Mouse (Mus musculus): ENCODE data around the gene Rtn1.
"Not testable (repeated sequence)": the region's sequence is repeated elsewhere in the genome, so short reads cannot be mapped to it uniquely, and the experiment has no call there.

Rtn1 gene

GRCm38 (mm10) chr12:72315732-72316465, 93.0 kb downstream of the Rtn1 start:
- no peak for DNase-seq

- DNase-seq = no peak
These were observed 98.0 kb downstream of the Rtn1 start for GRCm38 (mm10) chr12:72310818-72311217.

GRCm38 (mm10) chr12:72308506-72308905, 100.3 kb downstream of the Rtn1 start:
- DNase-seq = no peak

- DNase-seq = no peak
These were observed 102.6 kb downstream of the Rtn1 start for GRCm38 (mm10) chr12:72306281-72306680.

- no peak for DNase-seq
These were observed 103.4 kb downstream of the Rtn1 start for GRCm38 (mm10) chr12:72305421-72305820.

- DNase-seq = no peak
These were observed 103.9 kb downstream of the Rtn1 start for GRCm38 (mm10) chr12:72304985-72305384.

- DNase-seq = no peak
These were observed 104.5 kb downstream of the Rtn1 start for GRCm38 (mm10) chr12:72304347-72304688.

- DNase-seq = no peak
These were observed 105.1 kb downstream of the Rtn1 start for GRCm38 (mm10) chr12:72303624-72304346.

- no peak for DNase-seq
These were observed 107.4 kb downstream of the Rtn1 start for GRCm38 (mm10) chr12:72301431-72301830.

GRCm38 (mm10) chr12:72300971-72301370, 107.9 kb downstream of the Rtn1 start:
- DNase-seq = no peak

GRCm38 (mm10) chr12:72298222-72298621, 110.6 kb downstream of the Rtn1 start:
- no peak for DNase-seq

- no peak for DNase-seq
These were observed 112.3 kb downstream of the Rtn1 start for GRCm38 (mm10) chr12:72296552-72296951.

- DNase-seq = not testable (repeated sequence)
These were observed 115.7 kb downstream of the Rtn1 start for GRCm38 (mm10) chr12:72293185-72293584.

- no peak for DNase-seq
These were observed 116.3 kb downstream of the Rtn1 start for GRCm38 (mm10) chr12:72292566-72292965.

GRCm38 (mm10) chr12:72291266-72291665, 117.6 kb downstream of the Rtn1 start:
- DNase-seq = no peak

GRCm38 (mm10) chr12:72288215-72288614, 120.6 kb downstream of the Rtn1 start:
- DNase-seq = no peak

- DNase-seq = no peak
These were observed 121.4 kb downstream of the Rtn1 start for GRCm38 (mm10) chr12:72287332-72288004.

- DNase-seq = peak; percentile 1
These were observed 123.2 kb downstream of the Rtn1 start for GRCm38 (mm10) chr12:72285366-72286345.

GRCm38 (mm10) chr12:72284576-72284975, 124.3 kb downstream of the Rtn1 start:
- no peak for DNase-seq

GRCm38 (mm10) chr12:72279129-72279875, 129.6 kb downstream of the Rtn1 start:
- DNase-seq = no peak

GRCm38 (mm10) chr12:72273721-72274414, 135.0 kb downstream of the Rtn1 start:
- DNase-seq = peak; percentile 3

Data from lung, postnatal 14 days (tissue).